Mouse (Mus musculus) lung, postnatal 0 days (tissue): ENCODE results near the gene Olfr768.

Experiments used
- CTCF ChIP-seq: IDR thresholded peaks from 2 replicates; pipeline ENCODE4 v1.5.1; 2016; ENCODE audit warnings: antibody characterized with exemption, mild to moderate bottlenecking
- EP300 ChIP-seq: IDR thresholded peaks from 2 replicates; pipeline ENCODE4 v1.6.1; 2016; ENCODE audit warnings: antibody characterized with exemption, mild to moderate bottlenecking, control low read depth

- TF ChIP-seq CTCF (no peak), EP300 (no peak)
Measured at GRCm38 (mm10) chr10:129068877-129069276, 30.3 kb downstream of the Olfr768 start, which contains the start of gene Olfr766-ps1.
